Mouse (Mus musculus) hematopoietic stem cell, adult 5-6 weeks (primary cell): ENCODE results near the gene Abr. TPM values are rescaled to one million over a fixed set of nuclear protein-coding genes. Genes with fewer than 3 reads are reported as not detected.

Source experiments
- ATAC-seq, 2 experiments: fragments of 125-278 bp in 1 of 2; replicated peaks in 1 of 2; 2 replicates each; pipeline ENCODE4 v1.8.0; 2016 to 2017; ENCODE audit warnings: inconsistent platforms in 2 of 2, mild to moderate bottlenecking in 2 of 2, moderate number of reproducible peaks in 2 of 2, low read depth in 1 of 2, moderate TSS enrichment in 1 of 2; ENCODE audit not compliant: low FRiP score in 2 of 2, poor library complexity in 2 of 2, severe bottlenecking in 2 of 2, insufficient read depth in 1 of 2, low TSS enrichment in 1 of 2
- total RNA-seq: library from RNA; stranded (forward); fragments of 172-1452, 232-1000 nt; gene quantifications from 2 replicates; pipeline ENCODE4 v1.2.3, GENCODE M21; 2017

Gene Abr
- total RNA-seq, 1 experiment from 2014 or later = 52.9 TPM

GRCm38 (mm10) chr11:76508831-76509595 is 113.1 kb downstream of the Abr start:
- no peak for ATAC-seq

GRCm38 (mm10) chr11:76508125-76508524 is 114.0 kb downstream of the Abr start:
- no peak for ATAC-seq

GRCm38 (mm10) chr11:76507302-76508124 is 114.6 kb downstream of the Abr start:
- no peak for ATAC-seq

- peak; percentile 60 to 76; a peak in 3 of 4 replicates for ATAC-seq
These were observed 115.4 kb downstream of the Abr start for GRCm38 (mm10) chr11:76506514-76507228.

- no peak for ATAC-seq
These were observed 117.0 kb downstream of the Abr start for GRCm38 (mm10) chr11:76505106-76505505.

GRCm38 (mm10) chr11:76504058-76504457 is 118.1 kb downstream of the Abr start:
- ATAC-seq = no peak

- ATAC-seq = no peak
These were observed 122.1 kb downstream of the Abr start for GRCm38 (mm10) chr11:76499987-76500386.

- ATAC-seq = no peak
These were observed 122.5 kb downstream of the Abr start for GRCm38 (mm10) chr11:76499564-76499963.

- no peak for ATAC-seq
These were observed 124.4 kb downstream of the Abr start for GRCm38 (mm10) chr11:76497769-76498152.

- no peak for ATAC-seq
These were observed 124.9 kb downstream of the Abr start for GRCm38 (mm10) chr11:76497066-76497768.

GRCm38 (mm10) chr11:76496086-76496771 is 125.9 kb downstream of the Abr start:
- ATAC-seq = peak; percentile 56 to 69; a peak in 2 of 4 replicates

- no peak for ATAC-seq
These were observed 126.7 kb downstream of the Abr start for GRCm38 (mm10) chr11:76495127-76496028.

GRCm38 (mm10) chr11:76494360-76495126 is 127.6 kb downstream of the Abr start:
- ATAC-seq = peak; percentile 34 to 55

- ATAC-seq = 0 out of 4 replicates have a peak, but pooled peaks of 1 of the 2 experiments have one; percentile 9
These were observed 128.3 kb downstream of the Abr start for GRCm38 (mm10) chr11:76493811-76494274.

GRCm38 (mm10) chr11:76493167-76493566 is 128.9 kb downstream of the Abr start:
- no peak for ATAC-seq
